Mouse (Mus musculus) heart, embryonic 10.5 days (tissue): ENCODE data around the gene Fut4. TPM values are rescaled to one million over a fixed set of nuclear protein-coding genes. Genes with fewer than 3 reads are reported as not detected.

Experiments used
- DNase-seq: peaks from one replicate; pipeline ENCODE4 v3.0.0-alpha.2; 2017; ENCODE audit warnings: low spot score
- H3K27ac ChIP-seq: fragments of 300-500 bp; sonication (generic); 2 replicates; pipeline ENCODE4 v1.5.1; 2016; ENCODE audit warnings: mild to moderate bottlenecking
- H3K27me3 ChIP-seq: fragments of 300-500 bp; sonication (generic); 2 replicates; pipeline ENCODE4 v1.6.1; 2016; ENCODE audit warnings: mild to moderate bottlenecking; ENCODE audit not compliant: poor library complexity, insufficient read depth, severe bottlenecking
- H3K36me3 ChIP-seq: fragments of 300-500 bp; sonication (generic); 2 replicates; pipeline ENCODE4 v1.6.1; 2016; ENCODE audit warnings: mild to moderate bottlenecking, moderate library complexity
- H3K4me1 ChIP-seq: fragments of 300-500 bp; sonication (generic); 2 replicates; pipeline ENCODE4 v1.6.1; 2016; ENCODE audit warnings: mild to moderate bottlenecking
- H3K4me3 ChIP-seq: fragments of 300-500 bp; sonication (generic); 2 replicates; pipeline ENCODE4 v1.5.1; 2016; ENCODE audit warnings: mild to moderate bottlenecking, moderate library complexity
- H3K9me3 ChIP-seq: fragments of 300-500 bp; sonication (generic); 2 replicates; pipeline ENCODE4 v1.6.1; 2016; ENCODE audit warnings: mild to moderate bottlenecking, moderate library complexity
- WGBS: fragments of 180-500 bp; shearing (Covaris S2); methylation state at CpG from one replicate; pipeline ENCODE4 v1.1.7; 2016; 5-methylcytosine and 5-hydroxymethylcytosine counted together
- polyA plus RNA-seq: library from polyadenylated mRNA; unstranded; fragments of >200 nt; fragmentation: Nextera tagmentation; extraction: Ambion mirVana; gene quantifications from 2 replicates; pipeline ENCODE4 v1.2.1, GENCODE M21; 2016

Fut4 gene
- 3.3 and 4.0 TPM in 2 replicates for polyA plus RNA-seq

- WGBS: under 1% methylated on average over 21 of the region's 28 CpGs
- peak within 1 kb of the TSS; percentile 85 for H3K27ac ChIP-seq
Measured at GRCm38 (mm10) chr9:14752001-14752522, at the start of gene Fut4. Fut4 (minus strand) TSS chr9:14752393.

GRCm38 (mm10) chr9:14787356-14787755 lies 35.2 kb upstream of the Fut4 start:
- no peaks in the 10 kb centered on the region for H3K9me3 ChIP-seq
- peaks cover 49% of the 10 kb centered on the region for H3K36me3 ChIP-seq
- peaks cover 7% of the 10 kb centered on the region; the same call in 1 of the 2 replicates for H3K4me1 ChIP-seq
- WGBS: 87% methylated on average over 6 of the region's 6 CpGs
- DNase-seq: no peak
- H3K4me3 ChIP-seq: no peak overlapping the region
- no peak overlapping the region for H3K27ac ChIP-seq
- no peaks in the 10 kb centered on the region for H3K27me3 ChIP-seq

More at GRCm38 (mm10) chr9:14752001-14752522, at the start of gene Fut4:
- Histone ChIP-seq H3K36me3 (no peaks in the 10 kb centered on the region), H3K27me3 (peaks cover 27% of the 10 kb centered on the region), H3K9me3 (no peaks in the 10 kb centered on the region), H3K4me3 (peak within 1 kb of the TSS; percentile 70), H3K4me1 (peaks cover 15% of the 10 kb centered on the region)
- DNase-seq: no peak

GRCm38 (mm10) chr9:14784039-14785002 lies 32.1 kb upstream of the Fut4 start, which contains the start of the genes Mre11a and Ankrd49:
Mre11a (plus strand) TSS chr9:14784654.
Ankrd49 (minus strand) TSS chr9:14784856.
- peak; percentile 98 for DNase-seq
- H3K4me1 ChIP-seq: peaks cover 7% of the 10 kb centered on the region; the same call in 1 of the 2 replicates
- peak within 1 kb of the TSS; percentile 96 for H3K27ac ChIP-seq
- H3K4me3 ChIP-seq: peak within 1 kb of the TSS; percentile 78
- H3K27me3 ChIP-seq: no peaks in the 10 kb centered on the region
- 1% methylated on average over 62 of the region's 62 CpGs for WGBS
- H3K36me3 ChIP-seq: peaks cover 52% of the 10 kb centered on the region
- H3K9me3 ChIP-seq: no peaks in the 10 kb centered on the region

- DNase-seq: no peak
- 30% methylated on average over 13 of the region's 13 CpGs for WGBS
- Histone ChIP-seq H3K27me3 (no peaks in the 10 kb centered on the region), H3K27ac (no peak overlapping the region), H3K4me1 (no peaks in the 10 kb centered on the region), H3K4me3 (no peak overlapping the region), H3K9me3 (no peaks in the 10 kb centered on the region), H3K36me3 (peaks cover 31% of the 10 kb centered on the region)
Measured at GRCm38 (mm10) chr9:14778341-14778740, 26.1 kb upstream of the Fut4 start.

DNA sequence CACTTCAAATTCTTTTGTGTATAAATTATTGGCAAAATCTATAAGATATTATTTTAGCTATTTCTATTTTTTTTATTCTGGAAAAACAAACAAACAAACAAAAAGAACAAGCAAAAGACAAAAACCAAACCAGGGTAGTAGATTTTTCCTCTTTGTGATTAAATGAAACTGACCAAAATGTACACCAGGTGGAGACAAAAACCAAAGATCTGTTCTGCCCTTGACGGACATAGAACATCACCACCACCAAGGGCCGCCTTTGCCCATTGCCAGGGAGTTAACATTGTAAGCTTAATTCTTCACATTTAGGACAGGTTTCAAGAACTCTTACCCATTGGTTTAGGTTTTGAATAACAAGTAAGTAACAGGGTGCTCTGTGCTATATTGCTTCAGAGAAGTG lies 21.6 kb upstream of the Fut4 start:
- Histone ChIP-seq H3K36me3 (no peaks in the 10 kb centered on the region), H3K9me3 (no peaks in the 10 kb centered on the region), H3K4me1 (peaks cover 8% of the 10 kb centered on the region), H3K4me3 (no peak overlapping the region), H3K27ac (no peak overlapping the region), H3K27me3 (peaks cover 30% of the 10 kb centered on the region)
- 51% methylated on average over 2 of the region's 2 CpGs for WGBS
- DNase-seq: no peak

DNA sequence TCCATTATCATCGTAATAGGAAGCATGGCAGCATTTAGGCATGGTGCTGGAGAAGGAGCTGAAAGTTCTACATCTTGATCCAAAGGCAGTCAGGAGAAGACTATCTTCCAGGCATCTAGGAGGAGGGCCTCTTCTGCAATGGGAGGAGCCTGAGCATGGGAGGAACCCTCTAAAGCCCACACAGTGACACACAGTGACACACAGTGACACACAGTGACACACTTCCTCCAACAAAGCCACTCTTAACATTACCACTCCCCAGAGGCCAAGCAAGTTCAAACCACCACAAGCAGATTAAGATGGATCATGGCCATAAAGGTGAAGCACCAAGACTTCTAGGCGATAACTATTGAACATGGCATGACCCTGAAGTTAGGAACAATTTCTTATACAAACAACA lies 19.9 kb upstream of the Fut4 start:
- 83% methylated on average over 2 of the region's 2 CpGs for WGBS
- Histone ChIP-seq H3K4me1 (peaks cover 8% of the 10 kb centered on the region), H3K27me3 (peaks cover 45% of the 10 kb centered on the region), H3K9me3 (no peaks in the 10 kb centered on the region), H3K27ac (no peak overlapping the region), H3K4me3 (no peak overlapping the region), H3K36me3 (no peaks in the 10 kb centered on the region)
- no peak for DNase-seq

DNA sequence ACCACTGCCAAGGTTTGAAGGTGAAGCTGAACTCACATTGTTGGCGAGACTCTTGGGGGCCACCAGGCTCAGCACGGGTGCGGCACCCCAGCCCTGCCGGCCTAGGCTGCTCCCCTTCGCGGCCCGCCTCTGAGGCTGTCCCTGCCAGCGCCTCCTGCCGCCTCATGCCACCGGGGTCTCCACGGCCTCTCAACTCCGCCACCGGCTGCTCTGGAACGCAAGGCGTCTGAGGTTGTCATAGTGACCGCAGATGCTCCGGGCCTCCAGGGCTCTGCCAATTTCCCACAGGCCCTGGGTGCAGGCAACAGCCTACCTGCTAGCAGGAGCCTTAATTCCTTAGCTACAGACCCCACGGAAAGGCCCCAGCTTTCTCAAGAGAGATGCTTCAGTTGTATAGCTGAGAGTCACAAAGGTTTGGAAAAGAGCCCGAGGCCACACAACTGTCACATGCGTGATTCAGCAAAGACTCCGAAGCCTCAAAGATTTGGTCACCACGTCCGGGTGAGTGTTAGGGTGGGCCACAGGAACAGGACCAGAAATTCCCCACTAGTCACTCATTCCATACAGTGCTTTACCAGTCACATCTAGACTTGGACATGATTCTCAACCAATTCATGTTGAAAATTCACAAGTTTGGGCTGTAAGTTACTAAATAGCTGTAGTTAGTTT lies 18.7 kb upstream of the Fut4 start, which contains the start of gene 1700012B09Rik:
1700012B09Rik (minus strand) TSS at position 228 of the 669 bp plus-strand sequence.
- DNase-seq: no peak
- Histone ChIP-seq H3K4me3 (peak within 1 kb of the TSS; percentile 43), H3K36me3 (no peaks in the 10 kb centered on the region), H3K9me3 (no peaks in the 10 kb centered on the region), H3K27ac (peak within 1 kb of the TSS; percentile 13; the same call in 1 of the 2 replicates), H3K27me3 (peaks cover 45% of the 10 kb centered on the region), H3K4me1 (peaks cover 8% of the 10 kb centered on the region)
- 20% methylated on average over 23 of the region's 23 CpGs for WGBS

DNA sequence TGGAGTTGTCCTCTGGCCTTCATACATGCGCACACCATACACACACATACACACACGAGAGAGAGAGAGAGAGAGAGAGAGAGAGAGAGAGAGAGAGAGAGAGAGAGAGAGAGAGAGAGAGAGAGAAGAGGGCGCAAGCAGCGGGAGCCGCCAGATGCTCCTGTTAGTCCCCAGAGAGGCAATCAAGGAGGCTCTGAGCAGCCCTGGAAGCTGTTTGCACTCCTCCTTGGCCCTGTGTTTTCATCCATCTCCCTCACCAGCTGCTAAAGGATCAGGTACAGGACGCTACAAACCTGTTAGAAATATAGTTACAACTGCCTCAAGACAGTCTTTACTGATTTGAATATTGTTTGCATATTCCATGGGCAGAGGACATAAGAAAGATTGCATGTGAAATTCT lies 17.6 kb upstream of the Fut4 start:
- no peaks in the 10 kb centered on the region for H3K9me3 ChIP-seq
- H3K27me3 ChIP-seq: peaks cover 45% of the 10 kb centered on the region
- H3K4me3 ChIP-seq: no peak overlapping the region
- no peaks in the 10 kb centered on the region for H3K36me3 ChIP-seq
- WGBS: 58% methylated on average over 4 of the region's 6 CpGs
- DNase-seq: no peak
- peaks cover 8% of the 10 kb centered on the region for H3K4me1 ChIP-seq
- H3K27ac ChIP-seq: no peak overlapping the region

- H3K4me1 ChIP-seq: no peaks in the 10 kb centered on the region
- DNase-seq: no peak
- 25% methylated on average over 7 of the region's 7 CpGs for WGBS
- H3K9me3 ChIP-seq: no peaks in the 10 kb centered on the region
- H3K36me3 ChIP-seq: no peaks in the 10 kb centered on the region
- H3K27ac ChIP-seq: no peak overlapping the region
- H3K27me3 ChIP-seq: peaks cover 24% of the 10 kb centered on the region
- no peak overlapping the region for H3K4me3 ChIP-seq
Measured at GRCm38 (mm10) chr9:14764765-14765164, 12.6 kb upstream of the Fut4 start.

DNA sequence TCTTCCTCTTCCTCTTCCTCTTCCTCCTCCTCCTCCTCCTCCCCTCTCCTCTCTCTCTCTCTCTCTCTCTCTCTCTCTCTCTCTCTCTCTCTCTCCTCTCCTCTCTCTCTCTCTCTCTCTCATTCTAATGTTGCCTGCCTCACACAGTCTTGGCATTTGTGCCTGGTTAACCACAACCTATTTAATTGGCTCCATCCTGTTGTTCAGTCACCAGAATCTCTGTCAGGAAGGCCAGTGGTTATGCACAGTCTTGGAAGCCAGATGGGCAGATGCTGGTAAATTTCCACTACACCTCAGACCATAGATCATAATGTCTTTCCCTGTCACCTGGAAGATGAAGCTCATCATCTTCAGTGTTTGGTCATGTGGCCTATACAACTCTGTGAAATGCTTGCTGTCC lies 7.1 kb upstream of the Fut4 start:
- Histone ChIP-seq H3K27ac (no peak overlapping the region), H3K36me3 (no peaks in the 10 kb centered on the region), H3K27me3 (peaks cover 4% of the 10 kb centered on the region; the same call in 1 of the 2 replicates), H3K4me1 (no peaks in the 10 kb centered on the region), H3K9me3 (no peaks in the 10 kb centered on the region), H3K4me3 (no peak overlapping the region)
- DNase-seq: no peak

- Histone ChIP-seq H3K27ac (no peak overlapping the region), H3K9me3 (no peaks in the 10 kb centered on the region), H3K36me3 (no peaks in the 10 kb centered on the region), H3K4me3 (no peak overlapping the region), H3K4me1 (no peaks in the 10 kb centered on the region), H3K27me3 (peaks cover 4% of the 10 kb centered on the region; the same call in 1 of the 2 replicates)
- WGBS: 67% methylated on average over 7 of the region's 7 CpGs
- no peak for DNase-seq
Measured at GRCm38 (mm10) chr9:14758590-14758989, 6.4 kb upstream of the Fut4 start.

DNA sequence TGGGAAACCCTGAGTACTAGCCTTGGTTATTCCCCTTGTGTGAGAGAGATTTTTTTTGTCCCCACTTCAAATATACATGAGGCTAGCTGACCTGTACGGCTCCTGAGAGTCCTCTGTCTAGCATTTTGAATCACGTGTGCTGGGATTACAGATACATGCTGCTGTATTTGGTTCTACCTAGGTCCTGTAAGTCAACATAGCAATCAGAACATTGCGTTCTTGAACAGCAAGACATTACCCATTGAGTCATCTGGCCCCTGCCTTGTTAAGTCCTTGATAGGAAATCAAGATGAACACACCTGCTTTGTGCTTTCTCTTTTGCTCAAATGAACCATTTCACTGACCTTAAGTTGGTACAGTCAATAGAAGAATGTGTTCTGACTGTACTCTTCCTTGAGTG lies 2.3 kb upstream of the Fut4 start:
- Histone ChIP-seq H3K4me3 (no peak overlapping the region), H3K36me3 (no peaks in the 10 kb centered on the region), H3K4me1 (peaks cover 15% of the 10 kb centered on the region), H3K9me3 (no peaks in the 10 kb centered on the region), H3K27ac (no peak overlapping the region), H3K27me3 (peaks cover 22% of the 10 kb centered on the region)
- WGBS: 77% methylated on average over 3 of the region's 3 CpGs
- no peak for DNase-seq

- Histone ChIP-seq H3K9me3 (no peaks in the 10 kb centered on the region), H3K4me1 (peaks cover 15% of the 10 kb centered on the region), H3K36me3 (no peaks in the 10 kb centered on the region), H3K27me3 (peaks cover 27% of the 10 kb centered on the region), H3K27ac (no peak overlapping the region), H3K4me3 (no peak overlapping the region)
- no peak for DNase-seq
Measured at GRCm38 (mm10) chr9:14753947-14754346, 1.8 kb upstream of the Fut4 start.
